Mouse (Mus musculus): Measurements from ENCODE around the gene Iqgap1.

- TF ChIP-seq CTCF (IDR thresholded peaks at IDR 0.05; ENCODE audit: low read depth, low read length) (no peak), EP300 (IDR thresholded peaks at IDR 0.05; ENCODE audit: insufficient read depth, low read depth, low read length) (no peak), POLR2A (IDR thresholded peaks at IDR 0.05; ENCODE audit: insufficient read depth, low read length) (no peak)
Measured at GRCm38 (mm10) chr7:80716758-80717157, 109.0 kb downstream of the Iqgap1 start.
